Mouse (Mus musculus): ENCODE data around the gene Enthd1. TPM values are rescaled to one million over a fixed set of nuclear protein-coding genes. Genes with fewer than 3 reads are reported as not detected.

Gene Enthd1
- total and polyA plus RNA-seq, 3 experiments: not detected

DNA sequence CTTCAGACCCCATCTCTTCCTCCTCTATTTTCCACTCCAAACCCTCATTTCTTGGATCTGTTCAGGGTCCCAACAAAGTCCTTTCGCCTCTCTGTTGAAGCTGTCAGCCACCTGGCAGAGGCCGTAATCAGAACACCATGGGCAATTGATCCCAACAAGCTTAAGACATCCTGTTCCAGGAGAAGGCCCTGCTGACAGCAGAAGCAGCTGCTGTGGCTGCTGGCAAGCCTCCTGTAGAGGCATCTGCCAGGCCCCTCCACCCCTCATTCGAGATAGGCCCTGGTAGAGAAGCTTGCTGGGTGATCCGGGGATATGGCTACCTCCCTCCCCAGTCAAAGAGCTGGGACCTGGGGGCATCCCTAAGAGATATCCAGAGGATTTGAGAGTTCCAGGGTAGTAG is 151.9 kb downstream of the Enthd1 start:
- DNase-seq: no peak
- no peaks in the 10 kb centered on the region for H3K36me3 ChIP-seq (ENCODE audit: control insufficient read depth, insufficient read depth, low read length)
- WGBS: 42% methylated on average over 4 of the region's 4 CpGs
- no peaks in the 10 kb centered on the region for H3K79me2 ChIP-seq (replicated peaks; ENCODE audit: control insufficient read depth, insufficient read depth, low read length)
- H3K27ac ChIP-seq: no peak overlapping the region
- H3K4me3 ChIP-seq: no peak overlapping the region
- peaks cover 10% of the 10 kb centered on the region for H3K4me1 ChIP-seq (ENCODE audit: control insufficient read depth, insufficient read depth, low read length)
- H3K9ac ChIP-seq (ENCODE audit: low read depth, low read length): no peak overlapping the region
- TF ChIP-seq EP300 (IDR thresholded peaks at IDR 0.05; ENCODE audit: insufficient read depth, low read depth, low read length) (no peak), CTCF (IDR thresholded peaks at IDR 0.05) (no peak), POLR2A (IDR thresholded peaks at IDR 0.05; ENCODE audit: insufficient read depth, low read depth, low read length) (no peak)
- H3K27me3 ChIP-seq (ENCODE audit: control insufficient read depth, insufficient read depth, low read length): no peaks in the 10 kb centered on the region
- intact Hi-C loops (cut with DNase I): no loop called here

DNA sequence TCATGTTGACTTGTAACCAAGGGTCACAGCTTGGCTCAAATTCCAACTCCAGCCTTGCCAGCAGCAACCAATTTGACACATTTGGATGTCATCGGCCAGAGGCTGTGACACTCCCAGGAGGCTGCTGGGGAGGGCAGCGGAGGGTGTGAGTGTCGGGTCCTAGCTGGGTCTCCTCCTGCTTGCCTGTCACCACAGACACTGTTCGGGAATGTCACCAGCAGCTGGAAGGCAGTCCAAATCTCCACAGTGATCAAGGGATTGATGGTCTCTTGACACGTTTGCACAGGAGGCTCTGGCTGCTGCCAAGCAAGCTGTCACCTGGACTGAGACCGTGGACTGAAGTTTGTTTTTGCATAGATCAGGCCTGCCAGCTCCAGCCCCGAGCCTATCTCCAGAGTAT is 154.3 kb downstream of the Enthd1 start:
- Histone ChIP-seq H3K27me3 (ENCODE audit: control insufficient read depth, insufficient read depth, low read length) (no peaks in the 10 kb centered on the region), H3K4me3 (no peak overlapping the region), H3K27ac (no peak overlapping the region), H3K79me2 (replicated peaks; ENCODE audit: control insufficient read depth, insufficient read depth, low read length) (no peaks in the 10 kb centered on the region), H3K4me1 (ENCODE audit: control insufficient read depth, insufficient read depth, low read length) (peaks cover 10% of the 10 kb centered on the region), H3K36me3 (ENCODE audit: control insufficient read depth, insufficient read depth, low read length) (no peaks in the 10 kb centered on the region), H3K9ac (ENCODE audit: low read depth, low read length) (no peak overlapping the region)
- DNase-seq: no peak
- 69% methylated on average over 7 of the region's 7 CpGs for WGBS
- intact Hi-C loops (cut with DNase I): no loop called here
- TF ChIP-seq POLR2A (IDR thresholded peaks at IDR 0.05; ENCODE audit: insufficient read depth, low read depth, low read length): no peak
- TF ChIP-seq CTCF (IDR thresholded peaks at IDR 0.05): no peak
- TF ChIP-seq EP300 (IDR thresholded peaks at IDR 0.05; ENCODE audit: insufficient read depth, low read depth, low read length): no peak

DNA sequence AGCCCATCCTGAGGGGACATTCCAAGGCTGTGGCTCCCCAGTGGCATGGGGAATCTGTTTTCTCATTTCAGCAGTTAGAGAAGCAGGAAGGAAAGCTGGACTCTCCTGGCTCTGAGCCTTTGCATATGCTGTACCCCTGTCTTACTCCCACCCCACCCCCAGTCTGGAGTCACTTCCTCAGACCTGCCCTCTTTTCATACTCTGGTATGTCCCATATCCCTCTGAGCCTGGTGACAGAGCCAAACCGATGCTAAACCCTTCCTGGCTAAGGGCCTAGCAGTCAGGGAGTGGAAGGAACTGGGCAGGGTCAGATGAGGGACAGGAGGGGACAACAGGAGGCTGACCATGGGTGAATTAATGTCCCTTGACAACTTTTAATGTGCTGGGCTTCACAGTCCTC is 157.1 kb downstream of the Enthd1 start:
- WGBS: 7% methylated on average over 1 of the region's 1 CpGs
- peak in 1 of 2 experiments; percentile 35 for DNase-seq
- H3K36me3 ChIP-seq (ENCODE audit: control insufficient read depth, insufficient read depth, low read length): no peaks in the 10 kb centered on the region
- TF ChIP-seq EP300 (IDR thresholded peaks at IDR 0.05; ENCODE audit: insufficient read depth, low read depth, low read length) (peak; percentile 75), CTCF (IDR thresholded peaks at IDR 0.05) (no peak)
- H3K9ac ChIP-seq (ENCODE audit: low read depth, low read length): no peak overlapping the region
- H3K27me3 ChIP-seq (ENCODE audit: control insufficient read depth, insufficient read depth, low read length): no peaks in the 10 kb centered on the region
- intact Hi-C loops (cut with DNase I): no loop called here
- no peak overlapping the region for H3K4me3 ChIP-seq
- peak overlapping the region; percentile 38; the same call in 1 of the 2 replicates for H3K27ac ChIP-seq
- H3K79me2 ChIP-seq (replicated peaks; ENCODE audit: control insufficient read depth, insufficient read depth, low read length): no peaks in the 10 kb centered on the region
- peaks cover 4% of the 10 kb centered on the region for H3K4me1 ChIP-seq (ENCODE audit: control insufficient read depth, insufficient read depth, low read length)

Other genes with a start within 250 kb of the Enthd1 start
- 1 to 10 TPM in 1 of 2 experiments, under 1 TPM in 1; 0.47 to 1.6 TPM for gene Grap2, start 7.4 kb upstream of the Enthd1 start, total RNA-seq (2021)
- gene Grap2, start 7.4 kb upstream of the Enthd1 start, polyA plus RNA-seq (2012; rRNA removed): 0.64 and 1.3 TPM in 2 replicates
- gene Fam83f, start 106.7 kb upstream of the Enthd1 start, total RNA-seq (2021): not detected
- 0.09 and 0.21 TPM in 2 replicates for gene Fam83f, start 106.7 kb upstream of the Enthd1 start, polyA plus RNA-seq (2012; rRNA removed)
- gene Tnrc6b, start 146.2 kb upstream of the Enthd1 start, total RNA-seq (2021): 10 to 100 TPM; 43.7 to 48.1 TPM
- gene Tnrc6b, start 146.2 kb upstream of the Enthd1 start, polyA plus RNA-seq (2012; rRNA removed): 9.4 and 13.1 TPM in 2 replicates